Mouse (Mus musculus): ENCODE measurements around the gene Fam177a.
A peak's percentile ranks its signal among the peaks of the same experiment; 100 is the strongest.
"Not testable (repeated sequence)": the region's sequence is repeated elsewhere in the genome, so short reads cannot be mapped to it uniquely, and the experiment has no call there.

The Fam177a gene

DNA sequence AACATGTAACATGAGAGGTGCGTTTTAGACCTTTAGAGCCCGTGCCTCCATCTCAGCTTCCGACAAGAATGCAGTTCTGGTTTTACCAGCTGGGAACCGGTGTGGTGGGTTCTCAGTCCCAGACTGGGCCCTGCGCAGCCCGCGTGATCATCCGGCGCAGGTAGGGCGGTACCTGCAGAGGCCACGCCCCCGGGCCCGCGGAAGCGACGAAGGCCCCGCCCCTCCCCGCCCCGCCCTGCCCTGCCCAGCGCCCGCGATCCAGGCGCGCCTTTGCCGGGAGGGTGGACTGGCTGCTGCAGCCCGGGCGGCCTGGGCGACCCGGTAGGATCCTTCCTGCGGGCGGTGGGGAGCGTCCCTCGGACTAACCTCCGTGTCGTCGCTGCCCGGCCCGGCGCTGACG lies at the start of gene Fam177a:
Fam177a (plus strand) TSS at position 228 of the 400 bp plus-strand sequence.
- not testable (repeated sequence) for DNase-seq (ENCODE audit: low spot score in 2 of 2)

DNA sequence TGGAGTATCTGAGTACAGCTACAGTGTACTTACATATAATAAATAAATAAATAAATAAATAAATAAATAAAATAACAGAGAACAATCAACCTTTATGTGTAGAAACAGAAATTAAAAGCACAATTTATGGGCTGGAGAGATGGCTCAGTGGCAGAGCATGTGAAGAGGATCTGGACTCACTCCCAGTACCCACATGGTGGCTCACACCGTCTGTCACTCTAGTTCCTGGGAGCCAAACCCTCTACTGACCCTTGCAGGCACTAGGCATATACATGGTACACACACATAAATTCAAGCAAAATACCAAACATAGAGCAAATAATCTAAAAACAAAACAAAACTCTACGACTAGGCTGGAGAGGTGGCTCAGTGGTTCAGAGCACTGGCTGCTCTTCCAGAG lies 49.0 kb upstream of the Fam177a start:
- DNase-seq (ENCODE audit: low spot score in 2 of 2): no peak

DNA sequence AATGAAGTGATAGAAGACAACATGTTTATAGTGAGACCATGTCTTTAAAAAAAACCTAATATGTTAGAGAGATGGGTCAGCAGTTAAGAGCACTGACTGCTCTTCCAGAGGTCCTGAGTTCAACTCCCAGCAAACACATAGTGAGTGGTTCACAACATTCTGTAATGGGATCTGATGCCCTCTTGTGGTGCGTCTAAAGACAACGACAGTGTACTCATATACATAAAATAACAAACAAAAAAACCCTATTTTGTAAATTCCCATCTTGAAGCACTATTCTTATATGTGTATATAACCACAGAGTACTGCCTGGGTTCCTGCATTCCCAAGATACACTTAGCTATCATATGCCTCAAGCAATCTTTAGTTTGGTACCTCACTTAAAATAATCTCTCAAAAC lies 45.6 kb upstream of the Fam177a start:
- DNase-seq (ENCODE audit: low spot score in 2 of 2): not testable (repeated sequence)

DNA sequence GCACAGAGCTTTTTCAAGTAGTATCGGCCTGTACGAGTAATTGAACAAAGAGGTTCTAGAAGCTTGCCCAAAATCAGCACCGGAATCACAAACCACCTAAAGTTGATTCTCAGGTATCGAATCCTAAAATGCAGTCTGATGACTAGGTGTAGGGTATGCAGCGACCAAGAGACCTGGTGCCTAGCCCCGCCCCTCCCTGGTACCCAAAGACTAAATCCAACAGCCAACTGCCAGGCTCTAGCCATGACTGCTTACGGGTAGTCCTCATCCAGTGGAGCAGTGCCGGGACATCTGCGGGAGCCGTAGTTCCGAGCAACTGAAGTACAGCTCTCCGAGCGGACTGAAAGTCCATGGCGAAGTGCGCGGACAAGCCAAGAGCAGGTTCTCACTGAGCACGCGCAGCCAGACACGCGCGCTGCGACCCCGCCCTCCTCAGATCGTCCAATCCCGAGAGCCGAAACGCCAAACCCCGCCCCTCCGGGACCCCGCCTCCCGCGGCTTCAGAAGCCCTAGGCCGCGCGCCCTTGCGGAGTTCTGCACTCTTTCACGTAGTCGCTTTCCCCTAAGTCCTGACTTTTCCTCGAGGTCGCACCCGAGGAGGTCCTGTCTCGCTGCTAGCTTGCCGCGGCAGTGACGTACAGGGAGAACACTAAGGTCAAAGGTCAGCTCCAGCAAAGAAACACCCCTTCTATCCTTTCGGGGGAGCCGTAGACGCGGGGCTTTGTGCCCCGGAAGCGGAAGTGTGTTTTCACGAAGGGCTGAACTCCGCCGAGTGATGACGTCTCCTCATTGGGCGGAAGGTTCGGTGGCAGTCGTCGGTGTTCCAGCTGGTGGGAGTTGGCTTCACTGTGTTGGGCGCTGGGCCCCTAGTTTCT lies 44.3 kb upstream of the Fam177a start, which contains the start of the genes 2700097O09Rik and Srp54a:
2700097O09Rik (minus strand) TSS at position 385 of the 875 bp plus-strand sequence.
Srp54a (plus strand) TSS at position 537 of the 875 bp plus-strand sequence.
- DNase-seq (ENCODE audit: low spot score in 2 of 2): peak; percentile 89 to 91

GRCm38 (mm10) chr12:55080601-55080942 lies 43.7 kb upstream of the Fam177a start:
- DNase-seq (ENCODE audit: low spot score in 2 of 2): not testable (repeated sequence)

- not testable (repeated sequence) for DNase-seq (ENCODE audit: low spot score in 2 of 2)
Measured at GRCm38 (mm10) chr12:55092127-55092526, 32.1 kb upstream of the Fam177a start.

DNA sequence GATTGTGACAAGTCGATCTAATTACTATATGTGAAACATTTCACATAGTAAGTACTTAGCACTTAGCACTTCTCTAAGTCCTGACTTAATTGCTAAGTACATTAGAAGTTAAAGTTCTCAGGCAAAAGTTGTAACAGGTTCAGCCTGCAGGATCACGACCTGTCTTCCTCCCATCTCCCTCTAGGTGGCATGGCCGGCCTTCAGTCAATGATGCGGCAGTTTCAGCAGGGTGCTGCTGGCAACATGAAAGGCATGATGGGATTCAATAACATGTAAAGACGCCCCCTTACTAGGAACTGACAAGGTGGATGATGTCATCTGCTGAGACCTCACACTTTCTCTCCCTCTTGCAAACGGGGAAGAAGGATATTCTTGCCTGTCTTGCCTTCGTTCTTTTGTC lies 11.7 kb upstream of the Fam177a start:
- not testable (repeated sequence) for DNase-seq (ENCODE audit: low spot score in 2 of 2)

GRCm38 (mm10) chr12:55124731-55125130 lies 462 bp downstream of the Fam177a start:
- DNase-seq (ENCODE audit: low spot score in 2 of 2): not testable (repeated sequence)

GRCm38 (mm10) chr12:55135540-55135939 lies 11.3 kb downstream of the Fam177a start:
- not testable (repeated sequence) for DNase-seq (ENCODE audit: low spot score in 2 of 2)

DNA sequence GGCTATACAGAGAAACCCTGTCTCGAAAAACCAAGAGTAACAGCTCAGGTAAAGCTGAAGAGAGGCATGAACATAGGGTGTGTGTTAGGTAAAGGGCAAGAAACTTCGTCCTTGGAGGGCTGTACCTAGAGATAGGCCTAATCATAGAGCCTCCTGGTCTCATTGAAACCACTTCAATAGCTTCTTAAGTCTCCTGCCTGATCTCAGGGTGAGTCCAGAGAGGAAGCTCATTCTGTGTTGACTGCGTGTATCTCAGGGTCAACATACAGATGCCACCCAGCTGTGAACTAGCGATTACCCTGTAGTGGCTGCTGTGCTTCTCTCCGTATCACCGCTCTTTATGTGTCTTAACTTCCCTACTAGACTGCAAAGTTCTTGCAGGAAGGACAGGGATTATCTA lies 13.6 kb downstream of the Fam177a start:
- DNase-seq (ENCODE audit: low spot score in 2 of 2): not testable (repeated sequence)

DNA sequence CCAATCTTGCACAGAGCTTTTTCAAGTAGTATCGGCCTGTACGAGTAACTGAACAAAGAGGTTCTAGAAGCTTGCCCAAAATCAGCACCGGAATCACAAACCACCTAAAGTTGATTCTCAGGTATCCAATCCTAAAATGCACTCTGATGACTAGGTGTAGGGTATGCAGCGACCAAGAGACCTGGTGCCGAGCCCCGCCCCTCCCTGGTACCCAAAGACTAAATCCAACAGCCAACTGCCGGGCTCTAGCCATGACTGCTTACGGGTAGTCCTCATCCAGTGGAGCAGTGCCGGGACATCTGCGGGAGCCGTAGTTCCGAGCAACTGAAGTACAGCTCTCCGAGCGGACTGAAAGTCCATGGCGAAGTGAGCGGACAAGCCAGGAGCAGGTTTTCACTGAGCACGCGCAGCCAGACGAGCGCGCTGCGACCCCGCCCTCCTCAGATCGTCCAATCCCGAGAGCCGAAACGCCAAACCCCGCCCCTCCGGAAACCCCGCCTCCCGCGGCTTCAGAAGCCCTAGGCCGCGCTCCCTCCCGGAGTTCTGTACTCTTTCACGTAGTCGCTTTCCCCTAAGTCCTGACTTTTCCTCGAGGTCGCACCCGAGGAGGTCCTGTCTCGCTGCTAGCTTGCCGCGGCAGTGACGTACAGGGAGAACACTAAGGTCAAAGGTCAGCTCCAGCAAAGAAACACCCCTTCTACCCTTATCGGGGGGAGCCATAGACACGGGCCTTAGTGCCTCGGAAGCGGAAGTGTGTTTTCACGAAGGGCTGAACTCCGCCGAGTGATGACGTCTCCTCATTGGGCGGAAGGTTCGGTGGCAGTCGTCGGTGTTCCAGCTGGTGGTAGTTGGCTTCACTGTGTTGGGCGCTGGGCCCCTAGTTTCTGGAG lies 30.5 kb downstream of the Fam177a start, which contains the start of gene Srp54b:
Srp54b (plus strand) TSS at position 546 of the 890 bp plus-strand sequence.
- not testable (repeated sequence) for DNase-seq (ENCODE audit: low spot score in 2 of 2)

DNA sequence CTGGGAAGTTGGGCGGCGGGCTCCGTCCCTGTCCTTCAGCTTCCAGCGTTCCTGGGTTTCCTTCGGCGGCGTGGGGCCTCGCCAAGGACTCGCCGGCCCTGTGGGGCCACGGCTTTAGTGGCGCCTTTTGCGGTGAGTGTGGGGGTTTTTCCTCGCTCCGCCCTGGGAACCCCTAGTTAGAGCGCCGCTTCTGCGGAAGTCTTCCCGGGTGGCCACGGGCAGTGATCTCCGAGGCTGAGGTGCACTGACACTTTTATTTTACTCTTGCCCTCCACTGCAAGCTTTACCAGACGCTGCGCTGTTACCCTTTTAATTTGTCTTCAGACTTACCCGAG lies 31.1 kb downstream of the Fam177a start:
- DNase-seq (ENCODE audit: low spot score in 2 of 2): not testable (repeated sequence)

DNA sequence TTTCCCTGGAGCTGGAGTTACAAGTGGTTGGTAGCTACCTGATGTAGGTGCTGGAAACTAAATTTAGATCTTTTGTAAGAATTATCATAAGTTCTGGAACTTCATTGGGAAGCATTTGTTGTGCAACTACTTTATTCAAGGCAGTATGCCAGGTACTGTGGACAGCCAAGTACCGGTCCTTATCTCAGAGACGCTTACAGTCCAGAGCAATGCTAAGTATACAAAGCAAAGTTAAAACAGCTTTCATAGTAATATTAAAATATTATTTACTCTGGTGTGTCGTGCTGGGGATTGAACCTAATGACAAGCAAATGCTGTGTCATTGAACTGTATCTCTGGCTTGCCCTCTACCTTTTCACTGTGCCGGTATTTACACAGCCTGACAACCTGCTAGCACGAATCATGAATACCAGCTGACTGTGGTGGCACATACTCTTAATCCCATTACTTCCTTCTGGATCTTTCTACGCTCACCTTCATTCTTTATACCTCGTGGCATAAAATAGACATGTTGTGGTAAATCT lies 42.8 kb downstream of the Fam177a start:
- not testable (repeated sequence) for DNase-seq (ENCODE audit: low spot score in 2 of 2)

- DNase-seq (ENCODE audit: low spot score in 2 of 2): not testable (repeated sequence)
Measured at GRCm38 (mm10) chr12:55187686-55188085, 63.4 kb downstream of the Fam177a start.

DNA sequence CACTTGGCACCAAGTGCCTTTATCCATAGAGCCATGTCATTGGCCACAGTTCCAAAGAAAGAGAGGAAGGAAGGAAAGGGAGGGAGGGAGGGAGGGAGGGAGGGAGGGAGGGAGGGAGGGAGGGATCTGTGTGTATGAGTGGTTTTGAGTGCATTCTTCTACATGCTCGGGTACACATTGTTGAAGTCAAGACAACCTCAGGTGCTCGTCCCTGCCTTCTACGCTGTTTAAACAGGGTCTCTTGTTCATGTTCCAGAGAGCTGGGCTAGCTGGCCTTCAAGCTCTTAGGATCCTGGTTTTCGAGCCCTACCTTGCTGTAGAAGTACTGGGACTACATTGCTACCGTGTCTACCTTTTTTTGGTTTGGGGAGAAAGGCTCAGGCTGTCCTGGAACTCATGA lies 64.9 kb downstream of the Fam177a start:
- not testable (repeated sequence) for DNase-seq (ENCODE audit: low spot score in 2 of 2)
